Mouse (Mus musculus): ENCODE measurements around the gene Zrsr2.

Gene Zrsr2

DNA sequence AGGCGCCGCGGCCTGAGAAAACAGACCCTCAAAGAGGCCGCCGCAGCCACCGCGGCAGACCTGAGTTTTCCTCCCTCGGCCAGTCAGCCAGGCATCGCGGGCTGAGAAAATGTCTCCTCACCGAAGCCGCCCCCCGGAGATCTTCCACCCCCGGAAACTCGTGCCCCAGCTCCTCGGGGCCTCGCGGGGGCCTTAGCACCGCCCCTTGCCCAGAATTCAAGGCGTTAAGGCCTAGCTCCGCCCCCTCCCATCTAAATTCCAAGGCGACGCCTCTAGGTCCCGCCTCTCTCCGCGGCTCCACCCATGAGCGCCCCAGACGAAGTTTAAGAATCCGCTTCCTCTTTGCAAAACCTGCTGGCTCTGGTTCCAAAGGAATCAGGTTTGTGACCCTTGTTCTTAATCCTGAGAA lies at the start of gene Zrsr2:
Zrsr2 (minus strand) TSS at position 195 of the 409 bp plus-strand sequence.
- peak; percentile 84 to 91 for DNase-seq (ENCODE audit: low spot score in 2 of 2)

DNA sequence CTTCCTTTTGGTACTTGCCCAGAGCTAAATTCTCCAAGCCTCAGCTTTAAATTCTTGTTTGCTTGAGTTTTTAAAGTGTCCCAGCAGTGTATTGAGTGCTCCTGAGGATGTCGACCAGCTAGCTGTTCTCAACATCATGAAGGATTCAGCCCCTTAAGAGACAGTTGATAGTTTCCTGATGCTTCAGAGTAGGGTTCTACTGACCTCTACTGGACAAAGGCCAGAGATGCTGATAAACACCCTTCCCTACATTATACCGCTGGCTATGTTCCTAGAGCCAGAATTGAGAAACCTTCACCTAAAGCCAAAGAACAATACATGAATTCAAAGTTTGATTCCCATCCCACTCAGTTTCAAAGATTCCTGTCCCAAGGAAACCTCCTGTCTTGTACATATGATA lies 46.3 kb upstream of the Zrsr2 start:
- DNase-seq (ENCODE audit: low spot score in 2 of 2), result peak in 1 of 2 experiments; percentile 2

DNA sequence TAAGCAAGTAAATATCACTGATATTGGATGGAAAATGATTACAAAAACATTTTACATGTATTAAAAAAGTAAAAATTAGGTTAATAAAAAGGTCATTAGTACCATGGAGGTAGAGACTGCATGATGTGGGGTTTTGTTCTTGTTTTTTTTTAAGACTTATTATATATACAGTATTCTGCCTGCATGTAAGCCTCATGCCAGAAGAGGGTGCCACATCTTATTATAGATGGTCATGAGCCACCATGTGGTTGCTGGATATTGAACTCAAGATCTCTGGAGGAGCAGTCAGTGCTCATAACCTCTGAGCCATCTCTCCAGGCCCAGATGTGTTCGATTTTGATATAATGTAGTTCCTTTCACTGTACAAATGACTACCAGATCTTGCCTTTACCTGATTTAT lies 41.4 kb upstream of the Zrsr2 start:
- DNase-seq (ENCODE audit: low spot score in 2 of 2), result no peak

DNA sequence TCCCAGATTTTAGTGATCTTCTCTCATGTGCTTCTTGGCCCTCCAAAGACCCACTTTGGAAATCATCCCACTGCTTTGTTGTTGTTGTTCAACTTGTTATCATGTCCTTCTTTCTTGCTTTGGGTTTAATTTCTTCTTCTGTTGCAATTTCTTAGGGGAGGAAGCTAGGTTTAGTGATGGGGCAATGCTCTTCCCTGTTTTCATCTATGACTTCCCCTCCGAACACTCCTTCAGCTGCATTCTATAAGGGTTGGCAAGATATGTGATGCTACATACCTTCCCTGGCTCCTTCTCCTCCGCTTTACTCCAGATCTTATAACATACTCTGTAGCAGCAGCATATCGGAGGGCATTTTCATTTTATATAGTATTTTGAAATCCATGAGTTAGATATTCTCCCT lies 38.3 kb upstream of the Zrsr2 start:
- DNase-seq (ENCODE audit: low spot score in 2 of 2), result no peak

DNA sequence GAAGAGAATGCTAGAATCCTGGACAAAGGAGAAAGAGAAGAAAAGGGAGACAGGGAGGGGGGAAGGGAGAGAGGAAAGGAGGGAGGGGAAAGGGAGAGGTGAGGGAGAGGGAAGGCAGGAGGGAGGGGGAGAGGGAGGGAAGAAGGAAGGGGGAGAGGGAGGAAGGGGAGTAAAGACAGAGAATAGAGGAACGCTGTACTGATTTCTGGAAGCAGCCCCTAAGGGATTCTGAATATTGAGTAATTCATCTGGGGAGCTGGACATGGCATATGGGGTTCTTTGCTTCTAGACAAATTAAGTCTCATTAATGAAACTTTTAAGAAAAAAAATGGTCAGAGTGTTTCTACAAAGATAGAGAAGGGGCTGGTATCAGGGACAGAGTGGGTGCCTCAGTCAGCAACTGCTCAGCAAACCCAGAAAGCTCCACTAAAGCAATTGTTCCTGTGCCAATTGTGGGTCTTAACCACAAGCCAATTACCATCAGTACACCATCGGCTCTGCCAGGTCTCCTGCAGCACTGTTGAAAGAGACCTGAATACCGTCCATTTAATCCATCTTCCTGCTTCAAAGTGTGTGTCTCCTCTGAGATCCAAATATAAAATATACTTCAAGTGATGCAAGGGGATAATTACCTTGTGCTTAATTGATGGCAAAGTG lies 29.4 kb upstream of the Zrsr2 start:
- no peak for DNase-seq (ENCODE audit: low spot score in 2 of 2)

DNA sequence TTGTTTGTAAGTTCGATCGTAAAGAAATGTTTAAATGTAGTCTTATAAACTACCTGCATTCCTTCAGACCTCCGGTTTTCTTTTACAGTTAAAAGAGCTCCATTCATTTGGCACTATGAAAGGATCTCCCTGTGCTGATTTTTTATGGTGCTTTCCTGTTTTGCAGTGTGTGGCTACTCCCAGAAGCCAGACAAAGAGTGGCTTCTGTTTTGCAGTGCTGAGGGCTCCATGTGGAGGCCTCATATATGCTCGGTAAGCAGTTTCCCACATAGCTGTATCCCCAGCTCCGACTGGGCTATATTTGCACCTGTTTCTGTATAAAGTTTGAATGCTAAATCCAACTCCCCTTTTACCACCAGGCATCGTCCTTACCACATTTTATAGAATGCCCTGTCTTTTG lies 23.7 kb upstream of the Zrsr2 start:
- DNase-seq (ENCODE audit: low spot score in 2 of 2), result no peak

DNA sequence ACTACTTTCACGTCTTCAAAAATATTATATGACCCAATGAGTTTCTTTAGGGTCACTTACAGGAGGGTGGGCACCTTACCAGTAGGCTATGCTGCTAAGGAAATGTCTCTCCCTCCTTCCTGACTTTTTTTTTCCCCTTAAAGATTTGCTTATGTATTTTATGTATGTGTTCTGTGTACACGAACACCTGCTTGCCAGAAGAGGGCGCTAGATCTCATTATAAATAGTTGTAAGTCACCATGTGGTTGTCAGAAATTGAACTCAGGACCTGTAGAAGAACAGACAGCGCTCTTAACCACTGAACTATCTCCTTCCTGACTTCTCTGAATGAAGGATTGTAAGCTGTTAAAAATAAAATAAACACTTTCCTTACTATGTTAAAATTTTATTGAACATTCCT lies 23.0 kb upstream of the Zrsr2 start:
- DNase-seq (ENCODE audit: low spot score in 2 of 2), result no peak

DNA sequence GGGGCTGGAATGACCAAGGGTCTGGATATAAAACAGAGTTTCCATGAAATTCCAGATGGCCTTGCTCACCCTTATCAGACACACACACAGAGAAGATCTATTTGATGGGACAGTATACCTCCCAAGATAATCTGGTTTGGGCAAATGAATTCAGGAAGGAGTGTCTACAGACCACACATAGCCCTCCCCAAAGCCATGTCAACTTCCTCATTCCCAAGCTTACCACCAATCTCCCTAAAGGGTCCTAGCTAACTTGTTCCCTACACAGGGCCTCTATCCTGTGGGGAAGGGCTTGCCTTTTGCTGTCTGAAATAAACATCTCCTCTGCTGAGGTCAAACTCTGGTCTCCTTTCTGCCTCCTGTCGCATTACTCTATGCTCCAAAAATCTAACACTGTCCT lies 22.6 kb upstream of the Zrsr2 start:
- no peak for DNase-seq (ENCODE audit: low spot score in 2 of 2)

DNA sequence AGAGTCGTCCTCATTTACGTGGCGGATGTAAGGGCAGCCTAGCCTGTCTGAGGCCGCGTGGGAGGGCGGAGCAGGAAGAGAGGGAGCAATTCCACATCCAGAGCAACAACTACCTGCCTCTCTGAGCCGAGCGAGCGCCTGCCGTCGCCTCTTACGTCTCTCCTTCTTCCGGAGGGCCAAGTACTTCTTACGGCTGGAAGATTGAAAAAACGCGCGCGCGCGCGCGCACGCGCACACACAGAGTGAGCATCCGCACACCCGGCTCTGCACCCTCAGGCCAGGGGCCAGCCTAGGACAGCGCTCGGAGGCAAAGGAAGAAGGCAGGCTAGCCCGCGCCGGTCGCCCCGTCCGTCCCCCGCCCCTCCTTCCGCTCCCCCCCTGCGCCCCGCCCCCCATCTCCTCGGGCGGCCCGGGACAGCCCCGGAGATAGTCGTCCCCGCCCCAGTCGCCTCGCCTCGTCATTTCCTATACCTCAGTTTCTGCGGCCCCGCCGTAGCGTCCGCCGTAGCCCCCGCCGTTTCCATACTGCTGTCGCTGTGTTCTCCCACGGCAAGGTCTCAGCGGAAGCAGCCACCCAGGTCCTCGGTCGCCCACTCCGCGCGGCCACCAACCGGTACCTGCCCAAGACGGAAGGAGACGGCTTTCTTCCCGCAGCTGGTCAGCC lies 526 bp downstream of the Zrsr2 start:
- peak; percentile 67 to 79 for DNase-seq (ENCODE audit: low spot score in 2 of 2)

DNA sequence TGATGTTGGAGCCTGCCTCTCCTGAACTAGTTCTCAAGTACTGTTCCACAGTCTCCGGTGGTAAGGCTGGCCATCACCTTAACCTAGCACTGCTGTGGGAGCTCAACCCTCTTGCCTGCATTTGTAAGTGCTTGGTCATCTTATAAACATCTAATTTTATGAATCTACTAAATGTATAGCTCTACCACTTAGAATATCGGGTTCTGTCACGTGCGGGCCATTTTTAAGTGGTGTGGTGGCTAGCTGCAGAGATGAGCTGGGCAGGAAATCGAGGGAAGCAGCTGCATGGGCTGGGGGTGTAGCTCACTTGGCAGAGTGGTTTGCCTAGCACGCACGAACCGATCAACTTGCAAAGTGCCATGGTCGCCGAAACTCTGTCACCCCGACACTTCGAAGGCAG lies 1.1 kb downstream of the Zrsr2 start:
- DNase-seq (ENCODE audit: low spot score in 2 of 2), result no peak

DNA sequence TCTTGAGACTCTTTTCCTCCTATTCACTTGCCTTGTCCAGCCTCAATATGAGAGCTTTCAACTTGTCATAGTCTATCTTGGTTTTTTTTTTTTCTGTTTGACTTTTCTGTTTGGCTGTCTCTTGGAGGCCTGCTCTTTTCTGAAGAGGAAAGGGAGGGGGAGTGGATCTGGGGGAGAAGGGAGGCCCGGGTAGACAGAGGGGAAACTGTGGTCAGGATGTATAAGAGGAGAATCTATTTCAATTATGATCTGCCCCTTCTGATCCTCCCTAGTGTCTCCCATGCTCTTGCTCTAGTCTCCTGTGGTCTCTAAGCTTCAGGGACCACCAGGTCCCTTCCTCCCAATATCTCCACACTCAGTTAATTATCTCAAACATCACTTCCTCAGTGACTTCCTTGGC lies 6.8 kb downstream of the Zrsr2 start:
- no peak for DNase-seq (ENCODE audit: low spot score in 2 of 2)

DNA sequence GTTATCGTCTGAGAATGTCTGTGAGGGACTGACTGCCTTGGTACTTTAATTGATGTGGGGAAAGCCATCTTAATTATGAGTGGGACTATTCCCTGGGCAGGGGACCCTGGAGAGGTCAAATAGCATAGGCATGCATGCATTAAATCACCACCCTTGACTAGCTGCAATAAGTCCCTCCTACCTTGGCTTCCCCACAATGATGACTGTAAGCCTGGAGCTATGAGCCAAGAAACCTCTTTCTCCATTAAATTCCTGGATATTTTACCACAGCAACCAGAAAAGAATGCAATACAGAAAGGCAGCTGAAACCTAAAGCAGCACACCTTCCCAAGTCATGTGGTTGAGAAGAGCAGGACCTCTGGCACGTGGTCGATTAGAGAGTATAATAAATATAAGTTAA lies 14.1 kb downstream of the Zrsr2 start:
- DNase-seq (ENCODE audit: low spot score in 2 of 2), result no peak

DNA sequence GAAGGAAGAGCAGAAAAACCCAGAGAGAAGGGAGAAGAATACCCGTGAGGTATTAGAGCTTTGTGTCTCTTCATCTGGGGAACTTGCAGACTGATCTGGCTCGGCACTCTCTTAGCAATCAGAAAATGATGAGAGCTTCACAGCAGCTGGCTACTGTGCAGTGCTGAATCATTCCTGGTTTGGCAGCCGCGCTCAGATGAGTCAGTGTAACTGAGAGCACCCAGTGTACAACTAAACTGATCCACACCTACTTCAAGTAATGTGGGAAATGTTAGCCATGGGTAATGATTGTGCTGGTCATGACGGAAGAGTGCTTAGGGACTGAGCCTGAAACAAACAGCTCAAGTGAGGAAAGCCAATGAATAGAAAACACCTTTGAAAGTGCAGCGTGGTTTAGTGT lies 19.9 kb downstream of the Zrsr2 start:
- no peak for DNase-seq (ENCODE audit: low spot score in 2 of 2)

DNA sequence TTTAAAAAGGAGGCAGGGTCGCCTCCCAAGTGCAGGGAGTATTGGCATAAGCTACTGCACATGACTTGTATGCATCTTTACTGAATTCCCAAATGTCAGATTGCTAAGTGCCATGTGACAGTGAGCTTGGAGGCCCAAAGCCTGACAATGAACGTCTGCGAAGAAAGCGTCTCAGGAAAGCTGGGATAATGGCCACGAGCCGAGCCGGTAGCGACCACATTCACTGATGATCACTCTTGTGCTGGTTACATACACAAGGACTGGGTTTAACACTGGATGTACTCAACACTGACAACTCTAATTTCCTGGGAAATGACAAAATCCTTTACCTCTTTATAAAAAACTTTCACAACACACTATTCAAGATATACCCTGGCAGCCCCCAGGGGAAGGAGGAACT lies 23.7 kb downstream of the Zrsr2 start:
- DNase-seq (ENCODE audit: low spot score in 2 of 2), result no peak

DNA sequence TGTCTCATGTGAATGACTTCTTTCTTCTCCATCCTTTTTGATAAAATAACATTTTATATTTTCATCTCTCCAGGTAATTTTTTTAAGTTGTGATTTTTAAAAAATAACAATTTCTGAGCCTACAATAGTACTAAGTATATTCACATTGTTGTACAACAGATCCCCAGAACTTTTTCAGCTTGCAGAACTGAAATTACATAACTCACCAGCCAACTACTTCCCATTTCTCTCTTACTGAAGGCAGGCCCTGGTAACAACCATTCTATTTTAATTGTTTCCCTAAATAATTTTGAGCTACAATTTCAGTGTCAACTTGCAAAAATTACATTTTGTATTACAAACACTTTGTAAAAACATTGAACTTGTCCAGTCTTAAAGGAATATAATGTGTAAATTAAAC lies 28.9 kb downstream of the Zrsr2 start:
- no peak for DNase-seq (ENCODE audit: low spot score in 2 of 2)

DNA sequence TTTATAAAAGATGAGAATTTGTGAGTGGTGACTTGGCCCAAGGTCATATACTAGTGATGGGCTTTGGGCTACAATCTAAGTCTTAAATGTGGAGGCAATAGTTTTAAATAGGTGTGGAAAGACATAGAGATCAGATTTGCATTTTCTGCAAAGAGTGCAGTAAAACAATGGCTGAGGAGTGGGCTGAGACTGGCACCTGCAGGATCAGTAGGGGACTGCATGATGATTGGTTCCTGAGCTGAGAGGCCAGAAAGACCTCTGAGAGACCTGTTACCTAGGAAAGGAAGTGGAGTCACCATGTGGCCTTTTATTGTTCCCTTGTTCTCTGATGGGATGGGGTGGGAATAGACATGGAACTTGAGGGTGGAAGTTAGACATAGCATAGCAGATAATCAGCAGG lies 45.7 kb downstream of the Zrsr2 start:
- peak; percentile 24 to 26 for DNase-seq (ENCODE audit: low spot score in 2 of 2)

DNA sequence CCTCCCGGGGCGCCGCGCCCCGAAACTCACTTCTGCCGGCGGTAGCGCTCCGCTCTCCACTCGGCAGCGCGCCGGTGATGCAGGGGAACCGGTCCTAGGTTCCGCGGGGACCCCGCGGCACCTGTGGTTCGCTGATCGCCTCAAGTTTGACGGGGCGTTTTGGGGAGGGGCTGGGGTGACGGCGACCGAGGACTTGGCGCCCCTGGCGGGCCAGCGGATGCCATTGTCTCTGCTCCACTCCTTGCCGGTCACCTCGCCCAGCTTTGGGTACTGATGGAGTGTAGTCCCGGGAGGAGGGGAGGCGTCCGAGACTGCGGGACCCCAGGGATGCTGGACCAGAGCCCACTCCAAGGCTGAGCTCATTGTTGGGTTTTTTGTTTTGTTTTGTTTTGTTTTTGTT lies 49.1 kb downstream of the Zrsr2 start:
- DNase-seq (ENCODE audit: low spot score in 2 of 2), result peak; percentile 46 to 47

DNA sequence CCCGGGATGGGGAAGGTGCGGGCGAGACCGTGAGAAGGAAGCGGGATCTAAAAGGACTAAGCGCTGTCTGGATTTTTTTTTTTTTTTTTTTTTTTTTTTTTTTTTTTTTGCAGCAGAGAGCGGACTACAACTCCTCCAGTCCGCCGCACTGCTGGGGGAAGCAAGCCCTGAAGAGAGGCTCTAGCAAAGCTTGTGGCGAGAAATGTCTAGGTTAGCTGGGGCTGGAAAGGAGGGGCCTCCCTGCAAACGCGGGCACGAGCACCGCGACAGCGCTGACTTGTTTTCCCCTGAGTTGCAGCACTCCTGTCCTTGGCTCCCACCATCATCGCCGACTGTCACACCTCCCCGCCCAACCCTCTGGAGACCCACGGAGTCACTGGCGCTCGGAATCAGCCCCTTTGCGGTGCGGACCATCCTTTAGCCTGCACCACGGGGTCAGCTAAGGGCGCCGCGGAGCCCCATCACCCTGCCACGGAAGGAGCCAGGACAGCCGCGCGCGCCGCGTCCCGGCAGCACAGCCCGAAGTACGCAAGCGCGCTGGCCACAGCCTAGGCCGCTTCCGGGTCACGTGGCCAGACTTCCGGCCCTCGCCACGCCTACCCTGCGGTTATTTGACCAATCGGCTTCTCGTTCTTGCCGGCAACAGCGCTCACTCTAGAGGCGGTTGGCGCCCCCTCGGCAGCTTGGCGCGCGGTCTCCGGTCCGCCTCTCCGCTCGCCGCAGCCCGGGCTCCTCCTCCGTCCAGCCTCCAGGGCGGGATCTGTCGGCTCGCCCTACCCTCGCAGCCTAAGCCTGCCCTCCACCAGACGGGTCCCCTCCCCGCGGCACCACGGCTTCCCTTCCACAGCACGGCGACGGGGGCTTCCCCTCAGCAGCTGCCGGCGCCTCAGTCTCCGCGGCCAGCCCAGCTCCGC lies 49.9 kb downstream of the Zrsr2 start, which contains the start of gene Ap1s2:
Ap1s2 (plus strand) TSS at position 681 of the 914 bp plus-strand sequence.
- DNase-seq (ENCODE audit: low spot score in 2 of 2), result peak; percentile 94 to 95

DNA sequence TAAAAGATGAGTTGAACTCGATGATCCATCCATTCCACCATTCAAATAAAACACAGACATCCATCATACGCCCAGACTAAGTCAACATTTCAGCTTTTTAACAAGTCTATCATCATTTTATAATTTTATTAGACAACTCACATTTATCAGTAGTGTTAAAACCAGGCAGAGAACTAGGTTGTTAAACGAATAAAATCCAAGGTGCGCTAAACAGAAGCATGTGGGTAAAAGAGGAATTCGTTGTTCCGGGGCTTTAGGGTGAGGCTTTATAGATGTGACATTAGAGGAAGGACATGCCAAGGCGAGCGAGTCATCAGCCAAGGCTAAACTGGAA lies 50.5 kb downstream of the Zrsr2 start:
- DNase-seq (ENCODE audit: low spot score in 2 of 2), result peak in 1 of 2 experiments; percentile 20

DNA sequence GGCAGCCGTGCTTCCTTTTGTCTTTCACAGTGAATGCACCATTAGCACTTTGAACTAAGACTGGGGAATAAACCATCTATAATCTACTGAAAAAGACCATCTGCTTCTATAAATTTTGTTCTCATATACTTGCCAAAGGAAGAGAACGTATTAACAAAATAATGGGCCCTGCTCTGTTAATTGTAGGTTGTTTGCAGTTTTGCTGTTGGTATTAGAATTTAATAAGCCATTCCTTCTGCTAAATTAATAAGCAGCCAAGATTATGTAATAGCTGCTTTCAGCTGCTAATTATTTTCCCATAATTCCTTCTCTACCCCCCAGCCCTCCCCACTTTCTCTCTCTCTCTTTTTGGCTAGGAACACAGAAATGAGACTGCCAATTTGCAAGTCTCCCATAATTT lies 51.6 kb downstream of the Zrsr2 start:
- no peak for DNase-seq (ENCODE audit: low spot score in 2 of 2)

DNA sequence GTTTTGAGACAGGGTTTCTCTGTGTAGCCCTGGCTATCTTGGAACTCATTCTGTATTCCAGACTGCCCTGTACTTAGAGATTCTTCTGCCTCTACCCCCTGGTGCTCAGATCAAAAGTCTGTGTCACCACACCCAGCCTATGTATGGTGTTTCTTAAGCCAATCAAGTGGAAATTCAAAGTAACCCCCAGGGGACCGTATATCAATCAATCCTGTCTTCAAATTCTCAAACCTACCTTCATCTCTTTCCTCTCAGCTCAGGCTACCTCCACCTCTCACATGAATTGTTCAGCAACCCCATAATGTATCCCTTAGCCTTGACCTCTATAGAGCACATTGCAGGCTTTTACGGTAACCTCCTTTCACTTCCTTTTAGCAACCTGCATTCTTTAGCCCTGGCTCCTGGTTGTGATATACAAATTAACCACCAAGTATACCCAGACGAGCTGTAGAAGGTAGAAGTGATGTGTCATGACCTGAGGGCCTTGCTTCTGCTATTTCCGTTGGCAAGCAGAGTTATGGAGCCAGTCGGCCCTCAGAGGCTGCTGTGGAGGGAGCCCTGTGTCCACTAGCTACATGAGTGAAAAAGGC lies 58.9 kb downstream of the Zrsr2 start:
- peak; percentile 30 to 34 for DNase-seq (ENCODE audit: low spot score in 2 of 2)

DNA sequence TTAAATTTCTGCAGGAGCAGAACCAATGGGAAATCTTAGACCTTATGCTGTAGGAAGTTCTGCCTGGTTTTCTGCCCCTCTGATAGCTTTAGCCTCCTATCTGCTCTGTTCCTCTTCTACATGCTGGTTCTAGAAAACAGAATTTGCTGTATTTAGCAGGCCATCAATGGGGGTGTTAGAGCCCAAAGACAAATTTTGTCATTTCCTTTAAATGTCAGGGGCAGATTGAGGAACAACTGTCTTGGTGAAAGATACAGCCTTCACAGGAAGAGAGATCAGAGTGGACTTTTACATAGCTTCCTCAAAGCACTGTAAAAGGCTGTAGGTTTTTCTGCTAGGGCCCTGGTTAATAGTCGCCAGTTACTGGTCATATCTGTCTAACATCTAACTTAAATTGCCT lies 61.1 kb downstream of the Zrsr2 start:
- no peak for DNase-seq (ENCODE audit: low spot score in 2 of 2)

Data from spleen, postnatal 36 days (tissue).